Mouse (Mus musculus) heart, adult 11 months (tissue): ENCODE measurements around the gene Pigk.

ENCODE experiments used
- DNase-seq: peaks from one replicate; pipeline ENCODE4 v3.0.0; 2022

Gene Pigk

DNA sequence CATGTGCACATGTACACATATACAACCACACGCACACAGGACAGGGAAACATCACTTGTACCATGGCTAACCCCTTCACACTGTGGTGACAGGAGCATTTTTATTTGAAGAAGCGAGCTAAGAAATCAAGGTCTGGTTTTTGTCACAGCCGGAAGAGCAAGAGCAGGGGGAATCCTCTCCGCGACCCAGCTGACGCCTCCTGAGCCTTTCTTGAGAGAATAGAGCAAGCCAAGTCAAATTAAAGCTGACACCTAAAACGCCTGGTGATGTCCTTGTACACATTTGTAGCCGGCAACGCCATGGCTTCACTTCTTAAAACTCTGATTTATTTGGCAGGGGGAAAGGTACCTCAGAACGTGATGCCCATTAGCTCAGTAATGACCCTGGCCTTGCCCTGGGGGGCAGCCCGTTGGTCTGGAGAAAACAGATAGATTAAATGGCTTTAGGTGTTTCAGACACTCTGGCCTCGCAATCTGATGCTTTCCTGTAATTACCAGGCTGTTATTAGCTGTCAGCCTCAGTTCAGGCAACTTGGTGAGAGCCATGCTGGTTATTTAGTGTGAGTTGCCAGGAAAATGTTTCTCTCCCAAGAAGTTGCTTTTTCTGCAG, 141.2 kb downstream of the Pigk start:
- no peak for DNase-seq

DNA sequence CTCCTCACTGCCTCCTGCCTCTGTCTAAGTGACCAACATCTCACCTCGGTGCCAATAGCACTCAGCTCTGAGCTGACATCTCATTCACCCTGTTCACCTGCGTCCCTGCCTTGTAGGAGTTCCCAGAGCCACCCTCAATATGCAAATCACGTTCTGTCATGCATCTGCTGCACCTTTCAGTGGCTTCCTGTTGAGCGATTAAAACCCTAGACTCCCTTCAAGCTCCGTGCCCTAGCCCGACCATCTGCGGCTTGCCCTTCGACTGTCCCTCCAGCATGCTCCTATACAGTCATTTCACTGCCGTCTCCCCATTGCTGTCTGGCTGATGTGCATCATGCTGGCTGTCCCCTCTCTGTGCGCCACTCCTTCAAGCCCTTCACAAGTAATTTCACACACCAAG, 142.2 kb downstream of the Pigk start:
- DNase-seq = no peak

- no peak for DNase-seq
Measured at GRCm38 (mm10) chr3:152861450-152861849, 147.6 kb downstream of the Pigk start.

GRCm38 (mm10) chr3:152861978-152862377, 148.1 kb downstream of the Pigk start:
- no peak for DNase-seq

DNA sequence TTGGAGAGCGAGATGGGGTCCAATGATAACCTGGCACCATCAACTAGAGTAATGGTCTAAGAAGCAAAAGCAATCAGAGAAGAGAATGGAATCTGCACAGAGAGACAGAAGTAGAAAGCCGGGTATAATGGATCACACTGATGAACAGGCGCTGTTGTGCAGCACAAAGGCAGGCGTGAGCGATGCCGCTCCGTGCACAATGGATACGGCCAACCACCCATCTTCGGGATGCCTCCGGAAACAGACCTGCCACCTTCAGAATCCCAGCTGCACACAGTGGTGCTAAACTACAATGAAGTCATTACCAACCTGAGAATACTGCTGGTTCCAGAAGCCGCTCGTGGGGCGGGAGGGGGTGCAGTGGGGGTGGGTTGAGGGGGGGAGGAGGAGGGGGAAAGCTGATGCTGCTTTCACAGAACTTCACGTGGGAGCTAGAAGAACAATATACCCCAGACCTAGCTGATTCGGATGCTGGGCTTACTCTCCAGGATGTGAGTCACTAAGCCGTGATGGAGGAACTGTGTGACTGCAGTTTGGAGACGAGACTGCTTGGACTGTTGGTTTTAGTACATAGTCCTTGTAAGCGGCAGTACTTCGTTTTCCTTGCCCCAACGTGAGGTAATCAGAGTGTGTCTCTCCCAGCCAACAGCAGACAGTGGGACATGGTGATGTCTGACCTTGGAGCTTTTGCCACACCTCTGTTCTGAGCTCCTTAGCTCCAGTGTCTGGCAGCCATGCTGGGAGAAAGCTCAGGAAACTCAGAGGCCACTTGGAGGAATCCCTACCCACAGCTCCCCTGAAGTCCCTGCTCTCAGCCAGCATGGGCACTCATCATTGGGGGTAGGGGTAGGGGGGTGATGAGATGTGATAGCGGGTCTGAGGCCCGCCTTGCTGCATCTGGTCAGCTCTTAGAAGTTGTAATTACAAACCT, 152.4 kb downstream of the Pigk start:
- peak; percentile 83 for DNase-seq

DNA sequence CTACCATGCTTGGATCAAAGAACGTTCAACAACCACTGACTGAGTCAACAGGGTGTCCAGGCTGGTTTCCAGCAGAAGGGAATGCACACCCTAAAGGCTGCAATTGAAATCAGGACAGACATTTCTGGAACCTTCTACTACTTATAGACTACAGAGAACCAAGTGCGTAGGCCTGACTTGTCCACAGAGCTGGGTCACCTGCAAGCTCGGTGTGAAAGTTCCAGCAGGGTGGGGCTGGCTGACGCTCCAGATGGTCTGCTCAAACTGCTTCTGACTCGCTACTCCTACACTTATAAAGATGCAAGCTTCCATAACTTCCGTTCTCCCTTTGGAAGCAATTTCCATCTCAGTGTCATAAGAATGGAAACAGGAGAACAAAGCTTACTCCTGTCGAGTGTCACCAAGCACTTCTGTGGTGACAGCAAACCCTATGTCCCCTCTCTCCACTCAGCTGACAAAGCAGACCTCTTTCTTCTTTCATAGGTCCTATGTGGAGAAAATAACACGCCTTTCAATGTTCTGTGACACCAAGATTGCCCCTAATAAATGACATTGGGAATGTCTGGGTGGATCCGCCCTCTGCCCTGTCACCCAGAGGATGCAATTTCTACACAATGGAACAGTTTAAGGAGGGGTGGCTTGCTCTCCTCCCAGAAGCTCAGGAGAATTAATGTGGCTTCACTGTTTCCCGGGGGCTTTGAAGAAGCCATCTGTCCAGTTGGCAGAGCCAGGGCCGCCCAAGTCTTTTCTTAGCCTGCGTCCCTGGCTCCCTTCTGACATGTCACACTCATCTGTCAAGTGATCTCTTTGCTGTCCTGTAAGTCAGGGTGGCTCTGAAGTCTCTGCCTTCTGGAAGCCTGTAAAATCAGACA, 154.0 kb downstream of the Pigk start:
- peak; percentile 56 for DNase-seq

DNA sequence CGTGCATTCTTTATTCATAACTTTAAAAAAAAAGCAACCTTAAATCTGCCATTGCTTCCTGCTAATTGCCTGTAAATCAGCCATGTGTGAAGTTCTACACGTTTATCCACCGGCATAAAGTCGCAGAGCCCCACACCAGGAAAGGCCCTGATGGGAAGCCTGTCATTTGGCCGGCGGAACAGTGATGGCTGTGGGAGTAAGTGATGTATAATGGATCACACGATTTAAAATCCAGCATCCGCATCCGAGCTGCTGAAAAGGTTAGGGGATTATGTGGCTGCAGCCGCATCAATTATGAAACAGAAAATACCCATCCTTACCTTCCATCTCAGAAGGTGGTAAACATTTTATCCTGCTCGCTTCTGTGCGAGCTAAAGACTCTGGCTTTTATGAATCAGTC, 158.2 kb downstream of the Pigk start:
- peak; percentile 42 for DNase-seq

DNA sequence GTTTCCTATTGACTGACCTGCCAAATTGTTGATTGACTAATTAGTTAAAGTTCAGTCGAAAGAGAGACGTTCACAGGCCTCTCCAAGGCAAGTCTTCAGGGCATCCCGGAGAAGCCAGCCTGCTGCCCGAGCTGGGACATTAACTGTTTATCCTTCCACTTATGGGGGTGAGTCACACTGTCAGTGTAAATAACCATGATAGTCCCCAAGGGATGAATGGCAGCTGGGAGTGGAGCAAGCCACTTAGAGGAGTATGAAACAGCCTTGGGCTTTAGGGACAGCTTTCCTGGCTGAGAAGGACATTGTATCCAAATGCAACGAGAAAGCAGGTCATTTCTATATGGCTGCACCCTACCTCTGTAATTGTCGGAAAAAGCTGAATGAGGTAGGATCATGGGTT, 158.7 kb downstream of the Pigk start:
- DNase-seq = peak; percentile 45

- peak; percentile 75 for DNase-seq
Measured at GRCm38 (mm10) chr3:152874431-152875355, 160.8 kb downstream of the Pigk start.

GRCm38 (mm10) chr3:152875723-152876290, 161.9 kb downstream of the Pigk start:
- DNase-seq = peak; percentile 60

GRCm38 (mm10) chr3:152880121-152880835, 166.4 kb downstream of the Pigk start:
- DNase-seq = peak; percentile 52

- peak; percentile 74 for DNase-seq
Measured at GRCm38 (mm10) chr3:152881706-152882105, 167.8 kb downstream of the Pigk start.

GRCm38 (mm10) chr3:152883556-152883955, 169.7 kb downstream of the Pigk start:
- DNase-seq = no peak

DNA sequence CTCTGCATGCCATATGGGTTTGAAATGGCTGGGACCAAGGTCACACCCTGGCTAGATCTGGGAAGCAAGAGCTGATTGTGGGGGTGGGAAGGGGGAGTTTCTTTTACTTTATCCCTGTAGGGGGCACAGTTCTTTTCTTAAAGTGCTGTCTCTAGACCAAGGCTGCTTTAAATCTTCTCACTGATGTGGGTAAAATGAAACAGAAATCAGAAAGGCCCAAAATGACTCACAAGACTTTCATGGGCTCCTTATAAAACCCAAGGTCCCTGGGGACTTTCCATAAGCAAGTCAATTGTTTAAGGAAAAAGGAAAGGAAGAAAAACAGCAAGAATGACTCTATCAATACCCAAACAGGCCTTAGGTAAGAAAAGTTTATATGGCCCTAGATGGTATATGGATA, 172.8 kb downstream of the Pigk start:
- peak; percentile 34 for DNase-seq

DNA sequence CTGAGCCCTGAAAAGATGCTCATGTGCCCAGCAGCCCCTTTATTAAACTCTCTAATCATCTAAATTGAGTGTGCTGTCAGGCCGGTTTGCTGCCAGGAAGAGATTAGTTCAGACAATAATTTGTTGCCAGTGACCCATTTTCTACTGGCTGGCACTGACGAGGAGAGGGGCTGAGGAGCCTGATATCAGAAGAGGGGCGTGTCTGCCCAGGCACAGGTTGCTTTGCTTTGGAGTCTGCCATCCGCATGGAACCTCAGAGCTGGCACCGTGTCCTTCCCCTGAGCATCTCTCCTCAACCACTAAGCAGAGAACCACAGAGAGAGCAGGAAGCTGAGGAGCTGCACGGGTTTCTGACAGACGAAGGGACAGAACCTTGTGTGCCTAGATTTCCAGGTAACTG, 174.2 kb downstream of the Pigk start:
- peak; percentile 63 for DNase-seq

- DNase-seq = peak; percentile 85
Measured at GRCm38 (mm10) chr3:152894935-152895334, 181.0 kb downstream of the Pigk start.

DNA sequence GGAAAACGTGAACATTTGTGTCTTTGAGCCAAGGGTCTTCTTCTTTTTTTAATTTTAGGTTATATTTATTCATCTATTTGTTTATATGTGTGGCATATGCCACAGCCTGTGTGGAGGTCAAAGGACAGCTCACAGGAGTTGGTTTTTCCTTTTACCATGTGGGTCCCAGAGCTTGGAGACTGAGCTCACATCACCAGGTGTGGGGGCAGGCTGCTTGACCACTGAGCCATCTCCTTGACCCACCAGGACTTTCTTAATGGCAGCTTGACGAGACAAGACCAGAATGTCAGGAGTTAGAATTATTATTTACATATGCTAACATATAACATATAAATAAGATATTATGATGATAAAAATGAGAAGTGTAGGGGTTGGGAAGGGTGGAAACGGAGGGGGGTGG, 182.2 kb downstream of the Pigk start:
- DNase-seq = peak; percentile 61

DNA sequence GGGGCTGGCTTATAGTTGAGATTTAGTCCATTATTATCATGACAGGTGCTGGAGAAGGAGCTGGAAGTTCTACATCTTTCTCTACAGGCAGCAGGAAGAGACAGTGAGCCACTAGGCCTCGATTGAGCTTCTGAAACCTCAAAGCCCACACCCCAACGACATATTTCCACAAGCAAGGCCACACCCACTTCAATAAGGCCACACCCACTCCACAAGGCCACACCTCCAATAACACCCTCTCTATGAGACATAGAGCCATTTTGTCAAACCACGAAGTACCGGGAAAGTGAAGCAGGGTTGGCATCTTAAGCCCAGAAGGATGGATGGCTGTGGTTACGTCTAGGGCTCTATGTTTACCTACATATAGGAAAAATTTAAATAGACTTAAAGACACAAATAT, 183.3 kb downstream of the Pigk start:
- peak; percentile 51 for DNase-seq

DNA sequence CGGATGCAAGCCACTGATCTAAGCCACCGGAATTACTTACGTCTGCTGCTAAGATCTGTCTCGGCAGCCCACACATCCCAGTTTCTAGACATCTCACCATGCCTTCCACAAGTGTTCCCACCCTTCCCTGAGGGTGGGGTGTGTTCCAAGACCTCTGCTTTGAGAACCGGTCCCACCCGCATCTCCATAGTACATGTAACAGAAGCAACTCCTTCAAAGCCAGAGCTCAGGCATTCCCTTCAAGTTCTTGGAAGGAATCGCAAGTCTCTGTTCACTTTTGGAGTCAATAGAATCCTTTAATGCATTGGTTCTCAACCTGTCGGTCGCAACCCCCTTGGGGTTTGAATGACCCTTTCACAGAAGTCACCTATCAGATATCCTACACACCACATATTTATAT, 185.0 kb downstream of the Pigk start:
- DNase-seq = peak; percentile 80

GRCm38 (mm10) chr3:152905026-152905425, 191.1 kb downstream of the Pigk start:
- DNase-seq = peak; percentile 63

DNA sequence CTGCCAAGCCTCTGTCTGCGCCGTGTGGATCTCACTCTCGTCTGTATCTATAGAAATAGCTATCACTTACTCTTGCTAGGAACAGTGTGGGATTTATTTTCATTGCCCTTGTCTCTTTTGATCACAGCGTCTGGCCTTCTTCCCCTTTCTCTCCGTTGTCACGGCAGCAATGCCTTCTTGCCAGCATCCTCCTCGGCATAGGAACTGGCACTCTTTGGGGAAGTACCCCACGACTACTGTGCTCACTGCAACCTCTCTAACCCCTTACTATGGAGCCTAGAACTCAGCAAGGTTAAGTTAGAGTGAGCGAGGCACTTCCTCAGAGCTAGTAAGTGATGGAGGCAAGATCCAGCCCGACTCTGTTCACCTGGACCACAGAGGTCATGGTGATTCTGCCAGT, 191.9 kb downstream of the Pigk start:
- DNase-seq = peak; percentile 76
